ENCODE assay signal across 15 mouse cellular contexts in the genomic region with DNA sequence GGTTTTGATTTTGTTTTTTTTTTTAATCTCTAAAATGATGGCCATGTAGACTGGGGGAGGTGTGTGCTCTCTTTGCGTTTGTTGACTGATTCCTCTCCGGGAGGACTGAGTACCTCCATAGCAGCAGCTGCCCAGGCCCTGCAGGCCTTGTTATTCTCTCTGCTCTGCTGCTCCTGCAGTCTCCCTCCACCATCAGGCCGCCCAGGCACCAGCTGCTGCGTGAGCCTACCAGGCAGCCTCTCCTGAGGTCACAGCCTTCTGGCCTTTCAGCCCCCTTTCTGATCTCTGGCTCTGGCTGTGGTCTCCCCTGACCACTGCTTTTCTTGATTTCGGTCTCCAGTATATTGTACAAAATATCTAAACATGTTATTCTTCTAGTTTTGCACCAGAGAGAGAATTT. TPM values are rescaled to one million over a fixed set of nuclear protein-coding genes. Genes with fewer than 3 reads are reported as not detected.
DNase-seq lines count a peak whose midpoint lies in the region; ATAC-seq and TF ChIP-seq lines count a peak whose summit lies in the region.
"Had no signal": no experiment of that assay in that cellular context is flagged by ENCODE, and none has a peak within 500 bp of the region (broad histone marks: within the 10 kb centered on the region; RNA-seq: fewer than 3 reads in every experiment).

No protein-coding gene starts in this region.

- H3K4me2 ChIP-seq in intestine, embryonic 15.5 days (replicated peaks), result no peak overlapping the region
- no peak overlapping the region for H3K4me2 ChIP-seq in intestine, postnatal 0 days (replicated peaks; ENCODE audit: low read depth)
- no peak overlapping the region for H3K4me2 ChIP-seq in midbrain, embryonic 15.5 days
- H3K4me2 ChIP-seq in hindbrain, embryonic 15.5 days, result no peak overlapping the region
- no peak overlapping the region for H3K4me2 ChIP-seq in stomach, embryonic 15.5 days

- ATAC-seq in intestine, embryonic 15.5 days, result no peak
- no peak for ATAC-seq in intestine, postnatal 0 days
- ATAC-seq in midbrain, embryonic 15.5 days (replicated peaks), result no peak
- no peak for ATAC-seq in hindbrain, embryonic 15.5 days (ENCODE audit: low FRiP score, low read depth)
- no peak for ATAC-seq in stomach, embryonic 15.5 days (ENCODE audit: insufficient read depth, low FRiP score, low read depth)
- ATAC-seq in megakaryocyte, adult 5-6 weeks (ENCODE audit: poor library complexity, severe bottlenecking), result no peak

- H3K27ac ChIP-seq in intestine, embryonic 15.5 days, result no peak overlapping the region
- H3K27ac ChIP-seq in intestine, postnatal 0 days (ENCODE audit: low read depth, low read length), result no peak overlapping the region
- H3K27ac ChIP-seq in midbrain, embryonic 10.5 days (replicated peaks), result peak overlapping the region; percentile 64
- no peak overlapping the region for H3K27ac ChIP-seq in midbrain, embryonic 15.5 days
- H3K27ac ChIP-seq in hindbrain, embryonic 15.5 days (replicated peaks), result peak overlapping the region; percentile 17; the same call in 1 of the 2 replicates
- H3K27ac ChIP-seq in stomach, embryonic 15.5 days, result 0 out of 2 replicates have a peak overlapping the region, but pooled peaks have one; percentile 55
- H3K27ac ChIP-seq: gastrocnemius, adult 2 months; liver, embryonic 14.5 days had no signal

- WGBS in intestine, embryonic 15.5 days, result 45% methylated on average over 5 of the region's 5 CpGs
- WGBS in intestine, postnatal 0 days, result 51% methylated on average over 5 of the region's 5 CpGs
- 18% methylated on average over 5 of the region's 5 CpGs for WGBS in midbrain, embryonic 10.5 days
- 26% methylated on average over 5 of the region's 5 CpGs for WGBS in midbrain, embryonic 15.5 days
- 12% methylated on average over 5 of the region's 5 CpGs for WGBS in hindbrain, embryonic 15.5 days
- 28% methylated on average over 5 of the region's 5 CpGs for WGBS in stomach, embryonic 15.5 days

- H3K9ac ChIP-seq in intestine, embryonic 15.5 days, result 0 out of 2 replicates have a peak overlapping the region, but pooled peaks have one; percentile 17
- H3K9ac ChIP-seq in intestine, postnatal 0 days (ENCODE audit: low read depth, low read length), result no peak overlapping the region
- no peak overlapping the region for H3K9ac ChIP-seq in midbrain, embryonic 15.5 days
- no peak overlapping the region for H3K9ac ChIP-seq in hindbrain, embryonic 15.5 days
- H3K9ac ChIP-seq in stomach, embryonic 15.5 days, result no peak overlapping the region
- H3K9ac ChIP-seq: liver, embryonic 14.5 days had no signal

- H3K4me1 ChIP-seq in intestine, embryonic 15.5 days (replicated peaks), result peaks cover 11% of the 10 kb centered on the region
- no peaks in the 10 kb centered on the region; the same call in 1 of the 2 replicates for H3K4me1 ChIP-seq in intestine, postnatal 0 days (replicated peaks; ENCODE audit: control insufficient read depth, insufficient read depth, low read length)
- H3K4me1 ChIP-seq in midbrain, embryonic 10.5 days, result peaks cover 39% of the 10 kb centered on the region
- H3K4me1 ChIP-seq in midbrain, embryonic 15.5 days, result peaks cover 19% of the 10 kb centered on the region; the same call in 1 of the 2 replicates
- H3K4me1 ChIP-seq in hindbrain, embryonic 15.5 days (replicated peaks), result peaks cover 17% of the 10 kb centered on the region
- H3K4me1 ChIP-seq in stomach, embryonic 15.5 days, result peaks cover 10% of the 10 kb centered on the region

- TF ChIP-seq CTCF in intestine, postnatal 0 days (IDR thresholded peaks at IDR 0.05; ENCODE audit: low read depth), result no peak

- no peaks in the 10 kb centered on the region for H3K27me3 ChIP-seq in intestine, embryonic 15.5 days (replicated peaks)
- no peaks in the 10 kb centered on the region for H3K27me3 ChIP-seq in intestine, postnatal 0 days (replicated peaks; ENCODE audit: control insufficient read depth, insufficient read depth, low read length)
- no peaks in the 10 kb centered on the region for H3K27me3 ChIP-seq in midbrain, embryonic 10.5 days (ENCODE audit: low read depth, poor library complexity, severe bottlenecking)
- H3K27me3 ChIP-seq in midbrain, embryonic 15.5 days (replicated peaks), result no peaks in the 10 kb centered on the region
- no peaks in the 10 kb centered on the region for H3K27me3 ChIP-seq in hindbrain, embryonic 15.5 days
- no peaks in the 10 kb centered on the region for H3K27me3 ChIP-seq in stomach, embryonic 15.5 days (replicated peaks)

- H3K4me3 ChIP-seq in intestine, embryonic 15.5 days (replicated peaks), result no peak overlapping the region
- no peak overlapping the region for H3K4me3 ChIP-seq in intestine, postnatal 0 days (ENCODE audit: low read depth, low read length)
- H3K4me3 ChIP-seq in midbrain, embryonic 10.5 days, result no peak overlapping the region
- H3K4me3 ChIP-seq in midbrain, embryonic 15.5 days, result no peak overlapping the region
- H3K4me3 ChIP-seq in hindbrain, embryonic 15.5 days, result no peak overlapping the region
- no peak overlapping the region for H3K4me3 ChIP-seq in stomach, embryonic 15.5 days (replicated peaks)
- H3K4me3 ChIP-seq: gastrocnemius, adult 2 months had no signal

- no peaks in the 10 kb centered on the region for H3K36me3 ChIP-seq in intestine, embryonic 15.5 days
- H3K36me3 ChIP-seq in intestine, postnatal 0 days (ENCODE audit: control insufficient read depth, insufficient read depth), result no peaks in the 10 kb centered on the region
- H3K36me3 ChIP-seq in midbrain, embryonic 10.5 days, result no peaks in the 10 kb centered on the region
- no peaks in the 10 kb centered on the region for H3K36me3 ChIP-seq in midbrain, embryonic 15.5 days (replicated peaks)
- H3K36me3 ChIP-seq in hindbrain, embryonic 15.5 days, result no peaks in the 10 kb centered on the region
- H3K36me3 ChIP-seq in stomach, embryonic 15.5 days, result no peaks in the 10 kb centered on the region

- DNase-seq in midbrain, embryonic 10.5 days (ENCODE audit: low spot score), result peak; percentile 68
- DNase-seq: gastrocnemius, adult 2 months; heart, postnatal 10 days; layer of hippocampus, postnatal 36 days; right cerebral cortex, postnatal 14 days; thymus, adult 2 months had no signal

- H3K9me3 ChIP-seq in intestine, embryonic 15.5 days, result no peaks in the 10 kb centered on the region
- H3K9me3 ChIP-seq in intestine, postnatal 0 days (ENCODE audit: control insufficient read depth), result no peaks in the 10 kb centered on the region
- H3K9me3 ChIP-seq in midbrain, embryonic 10.5 days (replicated peaks), result no peaks in the 10 kb centered on the region
- H3K9me3 ChIP-seq in midbrain, embryonic 15.5 days, result no peaks in the 10 kb centered on the region
- H3K9me3 ChIP-seq in hindbrain, embryonic 15.5 days, result no peaks in the 10 kb centered on the region
- no peaks in the 10 kb centered on the region for H3K9me3 ChIP-seq in stomach, embryonic 15.5 days

RNA-seq across cellular contexts. Expression of gene Serp2, which starts 56.7 kb away (rescaled TPM):
- 8.6 and 10.0 TPM in 2 replicates for polyA plus RNA-seq in intestine, embryonic 15.5 days (2015; fragmentation: Nextera tagmentation; extraction: Ambion mirVana)
- 7.5 and 7.7 TPM in 2 replicates for polyA plus RNA-seq in intestine, postnatal 0 days (2015; fragmentation: Nextera tagmentation; extraction: Ambion mirVana)
- polyA plus RNA-seq in midbrain, embryonic 10.5 days (2016; fragmentation: Nextera tagmentation; extraction: Ambion mirVana), result 30.2 and 37.3 TPM in 2 replicates
- 186 and 187 TPM in 2 replicates for polyA plus RNA-seq in midbrain, embryonic 15.5 days (2015; fragmentation: Nextera tagmentation; extraction: Ambion mirVana)
- polyA plus RNA-seq in hindbrain, embryonic 15.5 days (2015; fragmentation: Nextera tagmentation; extraction: Ambion mirVana), result 203 and 213 TPM in 2 replicates
- polyA plus RNA-seq in stomach, embryonic 15.5 days (2015; fragmentation: Nextera tagmentation; extraction: Ambion mirVana), result 9.0 and 9.2 TPM in 2 replicates
- not detected in 2 replicates for total RNA-seq in megakaryocyte, adult 5-6 weeks (2015)
- total RNA-seq in megakaryocyte, adult 5-6 weeks (2017), result not detected in 2 replicates
- total RNA-seq: CH12.LX; monocyte, adult 5-6 weeks had no signal

Comparison
In these comparisons a context has a peak if more than half of its experiments do, and no peak if none do; other contexts are left out.
1. H3K27ac ChIP-seq: peak in midbrain, embryonic 10.5 days (single experiment), hindbrain, embryonic 15.5 days (single experiment) and stomach, embryonic 15.5 days (single experiment); none in intestine, embryonic 15.5 days (single experiment), intestine, postnatal 0 days (single experiment) and midbrain, embryonic 15.5 days (single experiment).